Comparison of ENCODE assay signal across 31 mouse cellular contexts in the genomic region with DNA sequence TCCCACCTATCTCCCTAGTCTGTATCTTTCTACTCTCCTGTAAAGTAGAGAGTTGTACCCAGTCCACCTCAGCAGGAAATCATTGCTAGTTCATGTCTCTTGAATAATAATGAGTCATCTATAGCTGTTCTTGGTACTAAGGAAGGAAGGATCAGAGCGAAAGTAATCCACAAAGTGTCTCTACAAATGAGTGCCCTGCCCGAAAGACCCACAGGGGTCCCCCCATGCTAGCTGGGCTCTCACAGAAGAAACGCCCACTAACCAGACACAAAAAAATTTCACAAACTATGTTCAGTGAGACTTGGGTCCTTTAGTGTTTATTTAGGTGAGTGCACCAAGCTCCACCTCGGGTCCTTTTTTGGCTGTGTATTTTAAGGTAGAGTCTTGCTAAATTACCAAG. TPM values are rescaled to one million over a fixed set of nuclear protein-coding genes. Genes with fewer than 3 reads are reported as not detected.
DNase-seq lines count a peak whose midpoint lies in the region; ATAC-seq and TF ChIP-seq lines count a peak whose summit lies in the region.
"Had no signal": no experiment of that assay in that cellular context is flagged by ENCODE, and none has a peak within 500 bp of the region (broad histone marks: within the 10 kb centered on the region; RNA-seq: fewer than 3 reads in every experiment).

No protein-coding gene starts in this region.

- peak; percentile 8 for DNase-seq in limb, embryonic 11.5 days (ENCODE audit: low spot score)
- no peak for DNase-seq in limb, embryonic 10.5 days (ENCODE audit: low spot score)
- peak; percentile 75 for DNase-seq in induced T-regulatory cell, adult 2 months (ENCODE audit: low read depth)
- DNase-seq in kidney, postnatal 4 days = no peak
- DNase-seq in midbrain, postnatal 0 days (ENCODE audit: low spot score) = no peak
- DNase-seq: adrenal gland, adult 2 months; adrenal gland, postnatal 14 days; B cell, adult 2 months; cerebellum, adult 11 months; cerebellum, adult 2 months; cerebellum, adult 9-11 months; cerebellum, postnatal 36 days; embryo, embryonic 11 days; forebrain, postnatal 0 days; gastrocnemius, adult 2 months; gastrocnemius, postnatal 14 days; heart, adult 18-20 months; heart, postnatal 14 days; heart, postnatal 4 days; kidney, adult 11 months had no signal

- H3K4me1 ChIP-seq in limb, embryonic 11.5 days (ENCODE audit: control insufficient read depth, insufficient read depth, low read length) = peaks cover 3% of the 10 kb centered on the region
- H3K4me1 ChIP-seq in limb, embryonic 10.5 days = peaks cover 20% of the 10 kb centered on the region
- H3K4me1 ChIP-seq in midbrain, postnatal 0 days (ENCODE audit: insufficient read depth, low read length) = peaks cover 13% of the 10 kb centered on the region; the same call in 1 of the 2 replicates

- WGBS in limb, embryonic 11.5 days = 92% methylated on average over 4 of the region's 4 CpGs
- WGBS in limb, embryonic 10.5 days = 88% methylated on average over 4 of the region's 4 CpGs
- 82% methylated on average over 4 of the region's 4 CpGs for WGBS in midbrain, postnatal 0 days

- H3K9me3 ChIP-seq in limb, embryonic 11.5 days (ENCODE audit: control insufficient read depth, low read length) = no peaks in the 10 kb centered on the region
- no peaks in the 10 kb centered on the region for H3K9me3 ChIP-seq in limb, embryonic 10.5 days (replicated peaks)
- no peaks in the 10 kb centered on the region for H3K9me3 ChIP-seq in midbrain, postnatal 0 days (ENCODE audit: low read length)
- H3K9me3 ChIP-seq: embryonic facial prominence, embryonic 10.5 days; embryonic facial prominence, embryonic 13.5 days; forebrain, embryonic 12.5 days; G1E; heart, embryonic 13.5 days; intestine, embryonic 15.5 days had no signal

- no peak overlapping the region for H3K27ac ChIP-seq in limb, embryonic 11.5 days (replicated peaks; ENCODE audit: low read depth, low read length)
- H3K27ac ChIP-seq in limb, embryonic 10.5 days = no peak overlapping the region
- no peak overlapping the region for H3K27ac ChIP-seq in midbrain, postnatal 0 days (ENCODE audit: low read depth, low read length)
- H3K27ac ChIP-seq: embryonic facial prominence, embryonic 10.5 days; embryonic facial prominence, embryonic 13.5 days; forebrain, embryonic 12.5 days; gastrocnemius, adult 2 months; heart, embryonic 13.5 days; hindbrain, embryonic 14.5 days; hindbrain, postnatal 0 days; intestine, embryonic 15.5 days had no signal

- peaks cover 31% of the 10 kb centered on the region for H3K27me3 ChIP-seq in limb, embryonic 11.5 days (ENCODE audit: control insufficient read depth, insufficient read depth, low read length)
- peaks cover 48% of the 10 kb centered on the region for H3K27me3 ChIP-seq in limb, embryonic 10.5 days (ENCODE audit: low read depth, poor library complexity, severe bottlenecking)
- peaks cover 37% of the 10 kb centered on the region for H3K27me3 ChIP-seq in midbrain, postnatal 0 days (ENCODE audit: insufficient read depth, low read length)

- no peaks in the 10 kb centered on the region for H3K36me3 ChIP-seq in limb, embryonic 11.5 days (ENCODE audit: control insufficient read depth, insufficient read depth, low read length)
- H3K36me3 ChIP-seq in limb, embryonic 10.5 days = no peaks in the 10 kb centered on the region
- H3K36me3 ChIP-seq in midbrain, postnatal 0 days (ENCODE audit: insufficient read depth, low read length) = no peaks in the 10 kb centered on the region
- H3K36me3 ChIP-seq: embryonic facial prominence, embryonic 10.5 days; embryonic facial prominence, embryonic 13.5 days; forebrain, embryonic 12.5 days; G1E; heart, embryonic 13.5 days; intestine, embryonic 15.5 days had no signal

- no peak for ATAC-seq in limb, embryonic 11.5 days (ENCODE audit: insufficient number of reproducible peaks, low FRiP score, low TSS enrichment, low read depth)
- ATAC-seq in CD4-positive, CD25-positive, alpha-beta regulatory T cell, adult 4 months = peak; percentile 43
- ATAC-seq in midbrain, postnatal 0 days (ENCODE audit: low FRiP score) = no peak
- ATAC-seq: forebrain, postnatal 0 days; hindbrain, postnatal 0 days; Patski had no signal

- H3K9ac ChIP-seq in limb, embryonic 11.5 days (ENCODE audit: low read length) = no peak overlapping the region
- H3K9ac ChIP-seq in midbrain, postnatal 0 days (replicated peaks; ENCODE audit: low read length, poor library complexity, severe bottlenecking) = no peak overlapping the region
- H3K9ac ChIP-seq: embryonic facial prominence, embryonic 13.5 days; forebrain, embryonic 12.5 days; forebrain, postnatal 0 days; heart, embryonic 13.5 days; hindbrain, embryonic 14.5 days; intestine, embryonic 15.5 days had no signal

- H3K4me2 ChIP-seq in limb, embryonic 11.5 days (ENCODE audit: low read depth, severe bottlenecking) = no peak overlapping the region
- H3K4me2 ChIP-seq in midbrain, postnatal 0 days (ENCODE audit: low read depth, low read length, poor library complexity, severe bottlenecking) = no peak overlapping the region
- H3K4me2 ChIP-seq: embryonic facial prominence, embryonic 13.5 days; forebrain, embryonic 12.5 days; heart, embryonic 13.5 days; hindbrain, embryonic 14.5 days; intestine, embryonic 15.5 days had no signal

- no peak for TF ChIP-seq CTCF in midbrain, postnatal 0 days (IDR thresholded peaks at IDR 0.05)

- no peak overlapping the region for H3K4me3 ChIP-seq in limb, embryonic 11.5 days (ENCODE audit: low read depth, low read length)
- H3K4me3 ChIP-seq in limb, embryonic 10.5 days = no peak overlapping the region
- H3K4me3 ChIP-seq in midbrain, postnatal 0 days (ENCODE audit: low read depth, low read length) = no peak overlapping the region
- H3K4me3 ChIP-seq: embryonic facial prominence, embryonic 10.5 days; embryonic facial prominence, embryonic 13.5 days; erythroblast, embryonic 14.5 days; forebrain, embryonic 12.5 days; gastrocnemius, adult 2 months; heart, embryonic 13.5 days; intestine, embryonic 15.5 days had no signal

RNA-seq across cellular contexts. Expression of a gene that starts 5.0 kb away (rescaled TPM):
- polyA plus RNA-seq in limb, embryonic 11.5 days (2014; fragmentation: Nextera tagmentation; extraction: Ambion mirVana) = not detected in 2 replicates
- not detected in 2 replicates for polyA plus RNA-seq in limb, embryonic 10.5 days (2016; fragmentation: Nextera tagmentation; extraction: Ambion mirVana)
- 10 to 100 TPM; 14.8 to 22.6 TPM for polyA plus RNA-seq in CD4-positive, CD25-positive, alpha-beta regulatory T cell, adult 4 months (2017; shearing (Covaris generic))
- 0.19 and 0.44 TPM in 2 replicates for total RNA-seq in midbrain, postnatal 0 days (2014; rRNA removed)
- polyA plus RNA-seq in midbrain, postnatal 0 days (2015; fragmentation: Nextera tagmentation; extraction: Ambion mirVana) = 0.02 and 0.05 TPM in 2 replicates
- total RNA-seq: hindbrain, postnatal 0 days had no signal
- polyA plus RNA-seq: erythroblast, embryonic 14.5 days; G1E had no signal

Comparison
In these comparisons a context has a peak if more than half of its experiments do, and no peak if none do; other contexts are left out.
1. DNase-seq: peak in limb, embryonic 11.5 days (single experiment) and induced T-regulatory cell, adult 2 months (single experiment); none in limb, embryonic 10.5 days (single experiment), kidney, postnatal 4 days (0 of 2) and midbrain, postnatal 0 days (single experiment).
2. RNA of a gene that starts 5.0 kb away (polyA plus RNA-seq): 14.8 to 22.6 TPM in CD4-positive, CD25-positive, alpha-beta regulatory T cell, adult 4 months; 0.02 to 0.05 TPM in midbrain, postnatal 0 days, not detected in limb, embryonic 10.5 days and not detected in limb, embryonic 11.5 days; every median in the first group is over 10 times any median in the second.